ENCODE assay signal across 10 mouse cellular contexts in genomic region chr9:42206750-42207149, GRCm38 (mm10). TPM values are rescaled to one million over a fixed set of nuclear protein-coding genes. Genes with fewer than 3 reads are reported as not detected.
DNase-seq lines count a peak whose midpoint lies in the region; ATAC-seq and TF ChIP-seq lines count a peak whose summit lies in the region.
"Had no signal": no experiment of that assay in that cellular context is flagged by ENCODE, and none has a peak within 500 bp of the region (broad histone marks: within the 10 kb centered on the region; RNA-seq: fewer than 3 reads in every experiment).

No protein-coding gene starts in this region.

- no peak overlapping the region for H3K4me3 ChIP-seq in kidney, embryonic 15.5 days (replicated peaks)
- no peak overlapping the region for H3K4me3 ChIP-seq in forebrain, postnatal 0 days (ENCODE audit: low read depth, low read length)

- no peaks in the 10 kb centered on the region for H3K27me3 ChIP-seq in kidney, embryonic 15.5 days
- H3K27me3 ChIP-seq in forebrain, postnatal 0 days (ENCODE audit: insufficient read depth, low read length) = no peaks in the 10 kb centered on the region

- peaks cover 12% of the 10 kb centered on the region for H3K4me1 ChIP-seq in kidney, embryonic 15.5 days
- H3K4me1 ChIP-seq in forebrain, postnatal 0 days (ENCODE audit: insufficient read depth) = peaks cover 7% of the 10 kb centered on the region

- no peak for TF ChIP-seq CTCF in forebrain, postnatal 0 days (IDR thresholded peaks at IDR 0.05; ENCODE audit: low read depth)

- no peak overlapping the region for H3K9ac ChIP-seq in kidney, embryonic 15.5 days
- H3K9ac ChIP-seq in forebrain, postnatal 0 days = peak overlapping the region; percentile 25; the same call in 1 of the 2 replicates

- no peaks in the 10 kb centered on the region for H3K9me3 ChIP-seq in kidney, embryonic 15.5 days (replicated peaks)
- no peaks in the 10 kb centered on the region for H3K9me3 ChIP-seq in forebrain, postnatal 0 days (ENCODE audit: low read length)

- 38% methylated on average over 1 of the region's 1 CpGs for WGBS in kidney, embryonic 15.5 days
- WGBS in forebrain, postnatal 0 days = 67% methylated on average over 1 of the region's 1 CpGs

- 0 out of 2 replicates have a peak, but pooled peaks have one; percentile 43 for ATAC-seq in kidney, embryonic 15.5 days (replicated peaks; ENCODE audit: low FRiP score)
- ATAC-seq in forebrain, postnatal 0 days = peak; percentile 87

- H3K27ac ChIP-seq in kidney, embryonic 15.5 days = peak overlapping the region; percentile 70
- peak overlapping the region; percentile 59; the same call in 1 of the 2 replicates for H3K27ac ChIP-seq in forebrain, postnatal 0 days (ENCODE audit: low read depth, low read length)

- DNase-seq in adrenal gland, postnatal 10 days = peak; percentile 10
- no peak for DNase-seq in adrenal gland, adult 8-10 months
- no peak for DNase-seq in kidney, adult 18-20 months
- peak; percentile 63 for DNase-seq in forebrain, postnatal 0 days
- DNase-seq in lung, postnatal 10 days = peak; percentile 69
- DNase-seq in adipocyte (ENCODE audit: low spot score) = no peak
- DNase-seq in cerebellum, adult 9-10 months = no peak
- DNase-seq: adrenal gland, postnatal 14 days; heart, postnatal 36 days had no signal

- H3K36me3 ChIP-seq in kidney, embryonic 15.5 days = no peaks in the 10 kb centered on the region
- H3K36me3 ChIP-seq in forebrain, postnatal 0 days (ENCODE audit: insufficient read depth) = no peaks in the 10 kb centered on the region

- no peak overlapping the region for H3K4me2 ChIP-seq in kidney, embryonic 15.5 days
- H3K4me2 ChIP-seq in forebrain, postnatal 0 days (ENCODE audit: low read depth) = no peak overlapping the region

RNA-seq across cellular contexts. Expression of gene Sc5d, which starts 57.3 kb away (rescaled TPM):
- total RNA-seq in adrenal gland, postnatal 10 days (2021) = 10 to 100 TPM; 33.9 to 44.8 TPM
- total RNA-seq in adrenal gland, adult 8-10 months (2022) = 100 to 1,000 TPM in 1 of 4 experiments, 10 to 100 TPM in 3; 66.2 to 126 (median 84.4) TPM
- polyA plus RNA-seq in kidney, embryonic 15.5 days (2015; fragmentation: Nextera tagmentation; extraction: Ambion mirVana) = 35.3 and 36.3 TPM in 2 replicates
- 37.2 and 48.6 TPM in 2 replicates for total RNA-seq in forebrain, postnatal 0 days (2014; rRNA removed)
- polyA plus RNA-seq in forebrain, postnatal 0 days (2015; fragmentation: Nextera tagmentation; extraction: Ambion mirVana) = 52.9 and 75.6 TPM in 2 replicates

Comparison
In these comparisons a context has a peak if more than half of its experiments do, and no peak if none do; other contexts are left out.
1. DNase-seq: peak in adrenal gland, postnatal 10 days (single experiment), forebrain, postnatal 0 days (single experiment) and lung, postnatal 10 days (single experiment); none in adrenal gland, adult 8-10 months (single experiment), kidney, adult 18-20 months (single experiment), adipocyte (single experiment) and cerebellum, adult 9-10 months (single experiment).